ENCODE assay signal across 8 mouse cellular contexts in the genomic region with DNA sequence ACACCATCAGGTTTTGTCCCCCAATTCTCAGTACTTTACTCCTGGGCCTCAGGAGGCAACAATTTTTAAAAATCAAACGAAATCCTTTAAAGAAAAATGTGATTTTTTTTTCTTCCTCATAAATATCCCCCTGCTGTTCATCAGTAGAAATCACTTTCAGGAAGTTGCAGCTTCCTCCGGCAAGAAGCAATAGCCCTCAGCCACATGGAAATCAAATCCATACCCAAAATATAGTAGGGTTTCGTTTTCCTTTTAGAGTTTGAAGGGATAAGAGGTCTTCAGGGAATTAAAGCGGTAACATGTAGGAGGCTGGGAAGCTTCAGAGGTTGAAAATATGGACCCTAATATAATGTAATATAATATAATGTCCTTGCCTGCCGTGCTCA.
DNase-seq lines count a peak whose midpoint lies in the region; ATAC-seq lines count a peak whose summit lies in the region.

No protein-coding gene starts in this region.

- peaks cover 7% of the 10 kb centered on the region for H3K4me1 ChIP-seq in heart, embryonic 11.5 days (ENCODE audit: control insufficient read depth, insufficient read depth, low read length)
- peaks cover 27% of the 10 kb centered on the region for H3K4me1 ChIP-seq in embryonic facial prominence, embryonic 10.5 days
- H3K4me1 ChIP-seq in hindbrain, embryonic 13.5 days (replicated peaks), result peaks cover 16% of the 10 kb centered on the region
- peaks cover 16% of the 10 kb centered on the region for H3K4me1 ChIP-seq in midbrain, embryonic 10.5 days

- no peak for ATAC-seq in heart, embryonic 11.5 days (replicated peaks; ENCODE audit: insufficient number of reproducible peaks, low FRiP score, low TSS enrichment)
- ATAC-seq in hindbrain, embryonic 13.5 days (ENCODE audit: low FRiP score), result no peak

- H3K36me3 ChIP-seq in heart, embryonic 11.5 days (ENCODE audit: control insufficient read depth, insufficient read depth, low read length), result no peaks in the 10 kb centered on the region
- H3K36me3 ChIP-seq in embryonic facial prominence, embryonic 10.5 days (replicated peaks), result no peaks in the 10 kb centered on the region
- H3K36me3 ChIP-seq in hindbrain, embryonic 13.5 days, result no peaks in the 10 kb centered on the region
- H3K36me3 ChIP-seq in midbrain, embryonic 10.5 days, result no peaks in the 10 kb centered on the region

- WGBS in heart, embryonic 11.5 days (ENCODE audit: insufficient replicate concordance), result 63% methylated on average over 5 of the region's 5 CpGs
- WGBS in embryonic facial prominence, embryonic 10.5 days, result 52% methylated on average over 5 of the region's 5 CpGs
- WGBS in hindbrain, embryonic 13.5 days, result 62% methylated on average over 5 of the region's 5 CpGs
- WGBS in midbrain, embryonic 10.5 days, result 81% methylated on average over 5 of the region's 5 CpGs

- no peak overlapping the region for H3K4me3 ChIP-seq in heart, embryonic 11.5 days (ENCODE audit: low read depth, low read length)
- H3K4me3 ChIP-seq in embryonic facial prominence, embryonic 10.5 days, result peak overlapping the region; percentile 31; the same call in 1 of the 2 replicates
- no peak overlapping the region for H3K4me3 ChIP-seq in hindbrain, embryonic 13.5 days
- no peak overlapping the region for H3K4me3 ChIP-seq in midbrain, embryonic 10.5 days

- H3K9ac ChIP-seq in heart, embryonic 11.5 days (ENCODE audit: low read depth, low read length), result no peak overlapping the region
- H3K9ac ChIP-seq in hindbrain, embryonic 13.5 days, result peak overlapping the region; percentile 39; the same call in 1 of the 2 replicates

- no peak overlapping the region for H3K4me2 ChIP-seq in heart, embryonic 11.5 days
- peak overlapping the region; percentile 36 for H3K4me2 ChIP-seq in hindbrain, embryonic 13.5 days

- H3K27ac ChIP-seq in heart, embryonic 11.5 days (ENCODE audit: low read depth, low read length), result peak overlapping the region; percentile 69
- H3K27ac ChIP-seq in embryonic facial prominence, embryonic 10.5 days (replicated peaks), result peak overlapping the region; percentile 88
- H3K27ac ChIP-seq in hindbrain, embryonic 13.5 days, result peak overlapping the region; percentile 84
- H3K27ac ChIP-seq in midbrain, embryonic 10.5 days (replicated peaks), result peak overlapping the region; percentile 74

- H3K9me3 ChIP-seq in heart, embryonic 11.5 days (replicated peaks; ENCODE audit: control insufficient read depth, low read length), result no peaks in the 10 kb centered on the region
- H3K9me3 ChIP-seq in embryonic facial prominence, embryonic 10.5 days, result no peaks in the 10 kb centered on the region
- H3K9me3 ChIP-seq in hindbrain, embryonic 13.5 days, result no peaks in the 10 kb centered on the region
- H3K9me3 ChIP-seq in midbrain, embryonic 10.5 days (replicated peaks), result no peaks in the 10 kb centered on the region

- DNase-seq in heart, postnatal 4 days, result no peak
- DNase-seq in embryonic facial prominence, embryonic 10.5 days (ENCODE audit: low spot score), result no peak
- no peak for DNase-seq in midbrain, embryonic 10.5 days (ENCODE audit: low spot score)
- DNase-seq in frontal cortex, postnatal 36 days (ENCODE audit: low spot score in 2 of 2), result no peak
- DNase-seq in left cerebral cortex, adult 11 months (ENCODE audit: low spot score), result no peak
- DNase-seq in Muller cell, postnatal 12 days (ENCODE audit: inconsistent ontology term), result no peak

- no peaks in the 10 kb centered on the region for H3K27me3 ChIP-seq in heart, embryonic 11.5 days (ENCODE audit: control insufficient read depth, insufficient read depth, low read length)
- no peaks in the 10 kb centered on the region for H3K27me3 ChIP-seq in embryonic facial prominence, embryonic 10.5 days (replicated peaks; ENCODE audit: low read depth, poor library complexity, severe bottlenecking)
- no peaks in the 10 kb centered on the region for H3K27me3 ChIP-seq in hindbrain, embryonic 13.5 days
- H3K27me3 ChIP-seq in midbrain, embryonic 10.5 days (ENCODE audit: low read depth, poor library complexity, severe bottlenecking), result no peaks in the 10 kb centered on the region
